Mouse (Mus musculus): ENCODE measurements around the gene Ctss. TPM values are rescaled to one million over a fixed set of nuclear protein-coding genes. Genes with fewer than 3 reads are reported as not detected.

Ctss gene
- total RNA-seq, 2 experiments from 2014 or later: 18.5 to 19.0 TPM

- no peak for DNase-seq (ENCODE audit: extremely low spot score in 1 of 2, low spot score in 2 of 2)
- intact Hi-C loops (cut with DNase I): no loop called here
Observed at GRCm38 (mm10) chr3:95601287-95601686, 74.7 kb downstream of the Ctss start.

Other genes starting within 250 kb of the Ctss start
- gene Mindy1, start 245.4 kb upstream of the Ctss start, total RNA-seq (2021): 10 to 100 TPM; 25.3 to 26.2 TPM
- 10 to 100 TPM; 44.3 to 46.4 TPM for gene Prune1, start 244.7 kb upstream of the Ctss start, total RNA-seq (2021)
- gene Anxa9, start 219.6 kb upstream of the Ctss start, total RNA-seq (2021): under 1 TPM; 0.36 to 0.41 TPM
- gene Cers2, start 212.0 kb upstream of the Ctss start, total RNA-seq (2021): 10 to 100 TPM; 39.2 to 40.3 TPM
- gene Setdb1, start 169.6 kb upstream of the Ctss start, total RNA-seq (2021): 10 to 100 TPM; 46.8 to 47.2 TPM
- gene 4930558C23Rik, start 123.9 kb upstream of the Ctss start, total RNA-seq (2021): not detected
- gene Arnt, start 92.4 kb upstream of the Ctss start, total RNA-seq (2021): 10 to 100 TPM; 34.1 to 36.0 TPM
- gene Ctsk, start 27.5 kb upstream of the Ctss start, total RNA-seq (2021): 10 to 100 TPM; 14.5 to 18.9 TPM
- gene Hormad1, start 32.9 kb downstream of the Ctss start, total RNA-seq (2021): not detected
- gene Golph3l, start 62.1 kb downstream of the Ctss start, total RNA-seq (2021): 10 to 100 TPM; 16.3 to 19.5 TPM
- gene Ensa, start 98.2 kb downstream of the Ctss start, total RNA-seq (2021): 100 to 1,000 TPM; 231 to 238 TPM
- gene Mcl1, start 132.0 kb downstream of the Ctss start, total RNA-seq (2021): 10 to 100 TPM; 62.2 to 63.0 TPM
- 1 to 10 TPM in 1 of 2 experiments, under 1 TPM in 1; 0.73 to 1.3 TPM for gene Adamtsl4, start 161.1 kb downstream of the Ctss start, total RNA-seq (2021)
- gene Ecm1, start 212.8 kb downstream of the Ctss start, total RNA-seq (2021): 10 to 100 TPM in 1 of 2 experiments, 1 to 10 TPM in 1; 6.6 to 12.9 TPM
- gene Tars2, start 233.4 kb downstream of the Ctss start, total RNA-seq (2021): 10 to 100 TPM; 38.0 to 38.7 TPM